Mouse (Mus musculus) CD4-positive naive resting alpha-beta T cell, adult 76 days (primary cell): ENCODE measurements around the gene Xylt2. TPM values are rescaled to one million over a fixed set of nuclear protein-coding genes. Genes with fewer than 3 reads are reported as not detected.

Experiments
- total RNA-seq: library from RNA; stranded (reverse); gene quantifications from one replicate; pipeline ENCODE4 v1.2.4, GENCODE M21; 2023

Gene Xylt2
- total RNA-seq, result 48.9 TPM

DNA sequence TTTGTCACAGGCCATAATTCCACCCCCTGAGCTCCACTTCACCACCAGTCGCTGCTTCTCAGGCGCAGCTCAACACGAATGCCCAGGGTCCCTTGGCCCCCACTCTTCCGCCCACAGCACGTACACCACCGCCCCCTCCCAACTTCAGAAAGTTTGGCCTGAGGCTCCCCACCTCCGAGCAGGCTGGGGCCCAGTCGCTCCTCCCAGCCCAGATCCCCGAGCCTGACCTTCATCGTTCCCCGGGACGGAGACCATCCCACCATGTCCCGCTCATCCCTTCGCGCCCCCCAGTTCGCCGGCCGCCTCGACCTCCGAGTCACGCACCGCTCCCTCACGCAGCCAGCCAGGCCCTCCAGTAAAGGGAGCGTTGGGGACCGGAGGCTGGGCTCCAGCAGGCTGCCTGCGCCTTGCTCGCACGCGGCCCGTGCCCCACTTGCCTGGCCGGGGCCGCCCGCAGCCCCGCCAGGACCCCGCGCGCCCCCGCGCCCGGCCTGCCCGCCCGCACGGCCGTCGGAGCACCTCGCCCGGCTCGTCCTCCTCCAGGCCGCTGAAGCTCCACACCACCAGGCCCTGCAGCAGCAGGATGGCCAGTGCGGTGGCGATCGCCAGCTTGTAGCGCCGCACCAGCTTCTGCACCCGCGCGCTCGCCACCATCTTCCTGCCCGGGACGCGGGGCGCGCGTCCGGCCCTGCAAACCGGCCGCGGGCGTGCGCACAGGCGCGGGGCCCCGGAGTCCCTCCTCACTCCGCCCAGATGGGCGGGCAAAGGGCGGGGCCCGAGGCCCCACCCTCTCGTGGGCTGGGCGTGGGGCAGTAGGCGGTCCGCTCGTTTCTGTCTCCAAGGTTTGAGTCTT lies at the start of gene Xylt2:
Gene Xylt2 (minus strand): TSS at position 762 of the 853 bp plus-strand sequence.

DNA sequence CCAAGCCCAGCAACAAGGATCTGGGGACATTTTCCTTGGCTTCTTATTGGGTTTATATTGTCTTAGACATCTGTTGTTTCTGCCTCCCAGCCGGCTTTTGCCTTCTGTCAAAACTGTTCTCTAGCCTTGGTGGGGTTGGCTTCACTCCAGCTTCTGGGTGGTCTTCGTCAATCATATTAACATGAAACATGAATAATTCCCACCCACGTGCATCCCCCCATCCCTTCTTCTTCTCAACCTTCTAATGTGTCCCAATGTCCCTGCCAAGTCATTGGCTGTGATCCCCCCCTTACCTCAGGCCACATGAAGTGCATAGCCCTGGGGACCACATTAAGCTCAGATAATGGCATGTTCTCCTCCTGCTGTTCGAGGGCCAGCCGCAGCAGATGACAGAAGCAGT lies 27.2 kb upstream of the Xylt2 start, which contains the start of gene Gm11541:
Gene Gm11541 (minus strand): TSS at position 28 of the 400 bp plus-strand sequence.

DNA sequence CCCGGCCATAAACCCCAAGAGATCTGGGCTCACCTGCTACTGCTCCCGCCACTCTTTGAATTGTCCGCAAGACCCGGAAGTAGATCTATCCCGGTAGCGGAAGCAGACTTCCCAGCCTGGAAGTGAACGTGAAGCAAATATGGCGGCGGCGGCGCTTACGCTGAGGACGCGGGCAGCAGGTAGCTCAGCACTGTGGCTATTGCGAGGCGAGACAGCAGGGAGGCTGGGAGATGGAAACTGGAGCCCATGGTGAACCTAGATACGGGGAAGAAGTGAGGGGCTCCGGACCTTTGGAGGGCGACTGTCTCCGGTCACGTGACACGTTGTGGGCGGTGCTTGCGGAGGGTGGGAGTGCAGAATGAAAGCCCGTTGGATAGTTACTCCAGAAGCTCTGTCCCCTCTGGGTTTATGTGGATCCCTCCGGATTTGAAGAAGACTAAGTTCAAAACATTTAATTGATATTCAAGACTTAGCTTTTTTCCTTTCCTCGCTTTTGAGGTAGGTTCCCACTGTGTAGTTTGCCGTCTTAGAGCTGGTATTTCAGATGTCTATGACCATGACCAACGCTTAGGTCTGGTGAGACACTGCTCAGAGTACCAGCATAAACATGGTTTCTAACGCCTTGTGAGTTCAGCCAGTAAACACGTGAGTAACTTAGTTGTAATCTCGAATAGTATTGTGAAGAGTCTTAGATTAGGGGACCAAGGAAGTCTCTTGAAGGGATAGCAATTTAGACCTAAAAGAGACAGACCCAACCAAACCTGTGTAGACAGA lies 23.5 kb downstream of the Xylt2 start, which contains the start of the genes Mrpl27 and Eme1:
Gene Mrpl27 (plus strand): TSS at position 105 of the 774 bp plus-strand sequence.
Gene Eme1 (minus strand): TSS at position 302 of the 774 bp plus-strand sequence.

DNA sequence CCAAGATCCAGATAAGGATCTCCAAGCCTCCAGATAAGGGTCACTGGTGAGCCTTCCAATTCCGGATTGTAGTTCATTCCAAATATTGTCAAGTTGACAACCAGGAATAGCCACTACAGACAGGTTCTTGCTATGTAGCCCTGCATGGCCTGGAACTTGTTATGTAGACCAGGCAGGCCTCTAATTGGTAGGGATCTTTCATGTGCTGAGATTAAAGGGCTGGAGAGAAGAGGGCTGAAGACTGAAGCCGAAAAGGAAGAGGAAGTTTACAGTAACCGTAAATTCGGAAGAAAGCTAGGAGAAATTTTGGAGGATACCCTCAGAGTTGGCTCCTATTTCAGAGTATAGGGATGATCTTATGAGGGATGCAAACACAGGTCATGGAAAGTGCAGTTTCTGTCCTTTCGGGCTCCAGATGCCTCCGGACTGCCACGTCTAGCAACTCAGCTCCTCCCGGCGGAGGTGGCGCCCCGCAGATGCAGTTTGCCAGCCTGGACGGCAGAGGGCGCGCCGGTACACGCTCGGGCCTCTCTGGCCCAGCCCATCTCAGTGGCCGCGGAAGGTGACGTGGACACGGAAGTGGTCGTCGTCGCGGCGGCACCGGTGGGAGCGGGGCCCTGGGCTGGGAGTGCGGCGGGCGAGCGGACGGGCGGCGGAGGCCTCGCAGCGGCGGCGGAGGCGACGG lies 48.0 kb downstream of the Xylt2 start, which contains the start of gene Lrrc59:
Gene Lrrc59 (plus strand): TSS at position 569 of the 685 bp plus-strand sequence.

Other genes with a start within 250 kb of the Xylt2 start
- not detected for gene Cacna1g, start 203.3 kb downstream of the Xylt2 start, total RNA-seq
- not detected for gene Spata20, start 191.3 kb downstream of the Xylt2 start, total RNA-seq
- not detected for gene Epn3, start 177.5 kb downstream of the Xylt2 start, total RNA-seq
- gene Mycbpap, start 155.8 kb downstream of the Xylt2 start, total RNA-seq, result not detected
- 4.3 TPM for gene Rsad1, start 128.3 kb downstream of the Xylt2 start, total RNA-seq
- not detected for gene Chad, start 112.5 kb downstream of the Xylt2 start, total RNA-seq
- 16.8 TPM for gene Acsf2, start 75.6 kb downstream of the Xylt2 start, total RNA-seq
- 54.0 TPM for gene Lrrc59, start 47.7 kb downstream of the Xylt2 start, total RNA-seq
- 22.6 TPM for gene Mrpl27, start 23.7 kb downstream of the Xylt2 start, total RNA-seq
- 1.5 TPM for gene Eme1, start 23.6 kb downstream of the Xylt2 start, total RNA-seq
- not detected for gene Gm11541, start 27.0 kb upstream of the Xylt2 start, total RNA-seq
- not detected for gene Cdc34b, start 64.3 kb upstream of the Xylt2 start, total RNA-seq
- gene Tmem92, start 105.2 kb upstream of the Xylt2 start, total RNA-seq, result not detected